18 mouse cellular contexts compared by ENCODE assay signal in the genomic region with DNA sequence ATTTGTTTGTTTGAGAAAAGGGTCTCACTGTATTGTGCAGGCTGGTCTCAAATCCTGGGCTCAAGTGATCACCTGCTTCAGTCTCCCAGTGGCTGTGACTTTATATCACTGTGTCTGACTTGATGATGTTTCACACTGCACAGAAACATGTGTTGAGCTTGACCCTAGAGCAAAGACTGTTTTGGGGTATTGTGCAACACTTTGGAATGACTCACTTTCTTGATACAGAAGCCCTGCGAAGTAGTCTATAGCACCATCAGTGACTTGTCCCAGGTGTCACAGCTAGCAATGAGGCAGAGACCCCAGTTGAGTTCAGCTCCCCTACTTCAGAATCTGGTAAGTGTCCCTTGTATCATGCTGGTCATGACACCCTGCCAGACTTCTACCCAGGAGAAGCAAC.
"Had no signal": no experiment of that assay in that cellular context is flagged by ENCODE, and none has a peak within 500 bp of the region (broad histone marks: within the 10 kb centered on the region; RNA-seq: fewer than 3 reads in every experiment).

No protein-coding gene starts in this region.

- DNase-seq: kidney, adult 2 months; kidney, postnatal 14 days; kidney, postnatal 4 days; lung, embryonic 14.5 days; lung, postnatal 4 days; midbrain, embryonic 14.5 days; right cerebral cortex, adult 18-20 months; right cerebral cortex, postnatal 14 days; right cerebral cortex, postnatal 4 days; thymus, postnatal 36 days had no signal

- H3K4me3 ChIP-seq: kidney, embryonic 15.5 days; liver, embryonic 15.5 days; neural tube, embryonic 12.5 days; neural tube, embryonic 15.5 days had no signal

- ATAC-seq: intestine, postnatal 0 days; lung, postnatal 0 days had no signal

- H3K27me3 ChIP-seq: kidney, embryonic 15.5 days; liver, embryonic 15.5 days; neural tube, embryonic 12.5 days; neural tube, embryonic 15.5 days had no signal

- H3K9ac ChIP-seq: kidney, embryonic 15.5 days; liver, embryonic 15.5 days; lung, embryonic 14.5 days; neural tube, embryonic 12.5 days; neural tube, embryonic 15.5 days had no signal

- H3K4me1 ChIP-seq: neural tube, embryonic 12.5 days; neural tube, embryonic 15.5 days had no signal

- H3K27ac ChIP-seq: kidney, embryonic 15.5 days; liver, embryonic 15.5 days; neural tube, embryonic 12.5 days; neural tube, embryonic 15.5 days had no signal

- H3K9me3 ChIP-seq: kidney, embryonic 15.5 days; liver, embryonic 15.5 days; neural tube, embryonic 12.5 days; neural tube, embryonic 15.5 days had no signal

- H3K36me3 ChIP-seq: kidney, embryonic 15.5 days; liver, embryonic 15.5 days; neural tube, embryonic 12.5 days had no signal

- H3K4me2 ChIP-seq: kidney, embryonic 15.5 days; liver, embryonic 11.5 days; liver, embryonic 15.5 days; lung, embryonic 14.5 days; midbrain, embryonic 11.5 days; neural tube, embryonic 12.5 days; neural tube, embryonic 15.5 days had no signal
